Mouse (Mus musculus): Measurements from ENCODE around the gene Gzmf. TPM values are rescaled to one million over a fixed set of nuclear protein-coding genes. Genes with fewer than 3 reads are reported as not detected.
"Not testable (repeated sequence)": the region's sequence is repeated elsewhere in the genome, so short reads cannot be mapped to it uniquely, and the experiment has no call there.

The Gzmf gene
- not detected for total RNA-seq (2021)
- long read RNA-seq, experiment 1, result 0 reads
- long read RNA-seq, experiment 2, result 0 reads

DNA sequence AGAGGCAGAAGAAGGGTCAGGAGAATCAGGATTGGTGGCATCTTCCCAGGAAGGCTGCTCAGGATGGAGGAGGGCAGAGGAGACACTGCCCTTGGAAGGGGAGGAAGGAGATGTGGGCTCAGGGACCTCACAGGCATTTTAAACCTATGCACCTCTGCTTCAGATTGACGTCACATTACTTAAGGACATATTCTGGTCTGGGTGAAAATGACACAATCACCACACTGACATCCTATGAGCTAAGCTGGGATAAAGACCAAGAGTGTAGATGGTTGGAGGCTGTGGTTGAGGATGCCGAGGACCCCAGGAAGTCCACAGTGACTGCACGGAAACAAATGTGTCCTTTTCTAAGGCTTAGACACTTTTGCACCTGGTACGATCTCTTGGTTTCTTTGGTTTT lies at the start of gene Gzmf:
Gzmf (minus strand) TSS at position 101 of the 400 bp plus-strand sequence.
- no peak for DNase-seq

- no peak for DNase-seq
These were observed 29.2 kb upstream of the Gzmf start for GRCm38 (mm10) chr14:56240409-56240808.

DNA sequence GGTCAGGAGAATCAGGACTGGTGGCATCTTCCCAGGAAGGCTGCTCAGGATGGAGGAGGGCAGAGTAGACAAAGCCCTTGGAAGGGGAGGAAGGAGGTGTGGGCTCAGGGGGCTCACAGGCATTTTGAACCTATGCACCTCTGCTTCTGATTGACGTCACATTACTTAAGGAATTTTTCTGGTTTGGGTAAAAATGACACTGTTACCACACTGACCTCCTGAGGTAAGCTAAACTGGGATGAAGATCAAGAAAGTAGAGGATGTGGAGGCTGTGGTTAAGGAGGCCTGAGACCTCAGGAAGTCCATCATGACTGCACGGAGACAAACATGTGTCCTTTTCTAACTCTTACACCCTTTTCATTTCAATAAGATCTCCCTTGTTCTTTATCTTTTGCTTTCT lies 23.3 kb upstream of the Gzmf start, which contains the start of gene Gzmc:
Gzmc (minus strand) TSS at position 101 of the 400 bp plus-strand sequence.
- DNase-seq, result no peak

GRCm38 (mm10) chr14:56205613-56206012 lies 5.6 kb downstream of the Gzmf start:
- no peak for DNase-seq

DNA sequence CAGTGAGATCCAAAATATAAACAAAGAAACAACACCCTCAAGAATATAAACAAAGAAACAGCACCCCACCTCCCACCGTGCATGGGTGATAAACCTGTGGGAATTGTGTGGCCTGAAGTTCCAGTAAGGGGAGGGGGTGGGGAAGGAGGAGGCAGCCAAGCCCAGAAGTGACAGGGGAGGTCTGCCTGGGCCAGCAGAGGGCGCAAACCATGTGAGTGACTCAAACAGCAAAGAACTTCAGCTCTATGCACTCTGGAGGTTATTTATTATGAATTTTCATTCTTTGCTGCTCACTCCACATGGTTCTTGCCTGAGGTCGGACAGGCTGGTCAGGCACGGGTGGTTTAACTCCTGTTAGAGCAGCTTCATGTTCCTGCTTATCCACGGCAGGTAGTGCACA lies 6.2 kb downstream of the Gzmf start:
- not testable (repeated sequence) for DNase-seq

- DNase-seq, result no peak
These were observed 7.2 kb downstream of the Gzmf start for GRCm38 (mm10) chr14:56203975-56204374.

DNA sequence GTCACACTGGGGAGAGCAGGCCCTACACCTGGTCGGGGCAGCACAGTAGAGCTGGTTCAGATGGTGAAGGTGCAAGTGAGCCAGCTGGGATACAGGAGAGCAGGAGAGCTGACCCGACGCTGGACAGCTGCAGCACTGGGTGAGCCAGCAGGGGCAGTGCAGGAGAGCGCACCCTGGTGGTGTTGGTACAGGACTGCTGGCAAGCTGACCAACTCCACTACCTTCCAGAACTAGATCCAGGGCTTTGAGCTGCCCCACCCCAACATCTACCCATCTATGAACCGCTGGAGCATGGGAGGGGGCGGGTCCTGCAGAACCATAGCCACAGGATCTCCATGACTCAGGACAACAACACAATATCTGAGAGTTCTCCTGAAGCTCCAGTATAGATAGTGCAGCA lies 24.3 kb downstream of the Gzmf start:
- DNase-seq, result no peak

GRCm38 (mm10) chr14:56186521-56186920 lies 24.7 kb downstream of the Gzmf start:
- no peak for DNase-seq

- DNase-seq, result not testable (repeated sequence)
These were observed 33.6 kb downstream of the Gzmf start for GRCm38 (mm10) chr14:56177651-56178050.

DNA sequence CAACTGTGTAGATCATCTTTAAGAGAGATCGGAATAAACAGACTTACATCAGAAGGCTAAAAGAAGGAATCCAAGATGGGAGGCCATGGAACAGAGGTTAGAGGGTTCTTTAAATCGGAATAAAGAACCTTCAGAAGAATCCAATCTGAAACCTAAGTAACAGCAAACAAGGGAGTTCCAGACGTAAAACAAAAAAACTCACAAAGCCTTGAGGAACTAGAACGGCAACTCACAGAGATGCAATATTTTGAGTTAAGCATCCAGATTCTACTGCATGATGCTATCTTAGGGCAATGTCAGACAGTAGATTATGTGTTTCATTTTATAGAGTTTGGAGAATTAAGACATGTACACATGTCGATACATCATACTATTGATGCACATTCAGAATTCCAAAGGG lies 36.7 kb downstream of the Gzmf start, which contains the start of gene Gzmn:
Gzmn (minus strand) TSS at position 101 of the 400 bp plus-strand sequence.
- no peak for DNase-seq

- no peak for DNase-seq
These were observed 37.8 kb downstream of the Gzmf start for GRCm38 (mm10) chr14:56173396-56173795.

GRCm38 (mm10) chr14:56172744-56173143 lies 38.5 kb downstream of the Gzmf start:
- no peak for DNase-seq

DNA sequence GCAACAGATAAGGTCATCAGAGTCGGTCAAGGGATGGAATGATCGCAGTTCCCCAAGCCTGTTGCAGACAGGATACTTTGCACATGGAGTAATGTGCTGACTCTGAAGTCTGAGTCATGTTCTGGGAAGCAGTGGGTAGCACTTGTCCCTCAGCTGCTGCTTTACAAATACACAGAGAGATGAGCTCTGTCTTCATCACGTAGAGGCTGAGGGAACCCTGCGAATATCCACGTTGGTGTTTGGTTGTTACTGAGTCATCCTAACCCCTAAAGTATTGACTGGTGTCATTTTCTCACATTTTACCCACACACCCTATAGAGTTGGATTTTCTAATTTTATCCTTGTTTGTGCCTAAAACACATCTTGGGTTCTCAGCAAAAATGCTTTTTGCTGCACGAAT lies 43.2 kb downstream of the Gzmf start:
- DNase-seq, result no peak

DNA sequence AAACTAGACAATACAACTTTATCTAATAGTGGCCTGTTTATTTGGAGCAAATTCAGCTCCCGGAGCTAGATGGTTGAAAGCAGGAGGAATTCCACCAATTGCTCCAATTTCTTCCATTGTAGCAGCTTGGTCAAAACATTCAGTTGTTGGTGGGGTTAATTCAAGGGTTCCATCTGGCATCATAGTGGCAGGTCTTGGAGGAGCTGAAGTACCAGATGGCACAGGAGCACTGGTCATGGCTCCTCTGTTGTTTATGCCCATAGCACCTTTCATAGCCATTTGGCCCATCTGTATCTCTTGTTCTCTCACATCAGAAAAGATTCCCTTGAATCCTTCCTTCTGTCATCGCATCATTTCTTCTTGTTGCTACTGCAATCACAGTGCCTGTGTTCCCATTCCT lies 49.1 kb downstream of the Gzmf start:
- DNase-seq, result no peak

DNA sequence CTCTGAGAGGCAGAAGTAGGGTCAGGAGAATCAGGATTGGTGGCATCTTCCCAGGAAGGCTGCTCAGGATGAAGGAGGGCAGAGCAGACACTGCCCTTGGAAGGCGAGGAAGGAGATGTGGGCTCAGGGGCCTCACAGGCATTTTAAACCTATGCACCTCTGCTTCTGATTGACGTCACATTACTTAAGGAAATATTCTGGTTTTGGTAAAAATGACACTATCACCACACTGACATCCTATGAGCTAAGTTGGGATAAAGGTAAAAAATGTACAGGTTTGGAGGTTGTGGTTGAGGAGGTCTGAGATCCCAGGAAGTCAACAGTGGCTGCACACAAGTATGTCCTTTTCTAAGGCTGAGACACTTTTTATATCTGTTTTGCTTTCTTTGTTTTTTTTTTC lies 51.7 kb downstream of the Gzmf start, which contains the start of gene Gzmg:
Gzmg (minus strand) TSS at position 101 of the 400 bp plus-strand sequence.
- DNase-seq, result not testable (repeated sequence)

GRCm38 (mm10) chr14:56155340-56155739 lies 55.9 kb downstream of the Gzmf start:
- DNase-seq, result no peak

Other genes starting within 250 kb of the Gzmf start
- not detected for gene Mcpt1, start 193.4 kb downstream of the Gzmf start, total RNA-seq (2021)
- not detected for gene Mcpt9, start 180.9 kb downstream of the Gzmf start, total RNA-seq (2021)
- gene Mcpt2, start 169.4 kb downstream of the Gzmf start, total RNA-seq (2021), result not detected
- gene Mcpt4, start 149.1 kb downstream of the Gzmf start, total RNA-seq (2021), result 1 to 10 TPM; 2.7 to 5.8 TPM
- gene Mcpt8, start 126.1 kb downstream of the Gzmf start, total RNA-seq (2021), result not detected
- not detected for gene Ctsg, start 108.8 kb downstream of the Gzmf start, total RNA-seq (2021)
- not detected for gene Gzme, start 90.8 kb downstream of the Gzmf start, total RNA-seq (2021)
- not detected for gene Gzmd, start 78.8 kb downstream of the Gzmf start, total RNA-seq (2021)
- not detected for gene Gzmg, start 51.8 kb downstream of the Gzmf start, total RNA-seq (2021)
- gene Gzmn, start 36.8 kb downstream of the Gzmf start, total RNA-seq (2021), result not detected
- gene Gzmc, start 23.2 kb upstream of the Gzmf start, total RNA-seq (2021), result not detected
- gene Gzmb, start 50.8 kb upstream of the Gzmf start, total RNA-seq (2021), result not detected
- gene Atp12a, start 153.7 kb upstream of the Gzmf start, total RNA-seq (2021), result not detected
- not detected for gene Rnf17, start 191.2 kb upstream of the Gzmf start, total RNA-seq (2021)